Mouse (Mus musculus): Measurements from ENCODE around the gene Gm10277. TPM values are rescaled to one million over a fixed set of nuclear protein-coding genes. Genes with fewer than 3 reads are reported as not detected.

The Gm10277 gene
- total RNA-seq, 2 experiments from 2014 or later = not detected

Other genes with a start within 250 kb of the Gm10277 start
- 10 to 100 TPM; 47.6 to 51.3 TPM for gene Taok1, start 179.9 kb downstream of the Gm10277 start, total RNA-seq (2021)
- 10 to 100 TPM; 71.1 to 98.0 TPM for gene Nufip2, start 101.6 kb downstream of the Gm10277 start, total RNA-seq (2021)
- gene Cryba1, start 62.5 kb downstream of the Gm10277 start, total RNA-seq (2021) = not detected
- gene Myo18a, start 24.5 kb downstream of the Gm10277 start, total RNA-seq (2021) = 10 to 100 TPM; 45.9 to 56.8 TPM
- gene Pipox, start 106.3 kb upstream of the Gm10277 start, total RNA-seq (2021) = 1 to 10 TPM in 1 of 2 experiments, under 1 TPM in 1; 0.26 to 2.4 TPM
- gene Sez6, start 143.1 kb upstream of the Gm10277 start, total RNA-seq (2021) = 1 to 10 TPM; 2.1 to 2.4 TPM
- gene Phf12, start 195.0 kb upstream of the Gm10277 start, total RNA-seq (2021) = 10 to 100 TPM; 42.3 to 51.8 TPM
- gene Dhrs13, start 244.5 kb upstream of the Gm10277 start, total RNA-seq (2021) = 10 to 100 TPM in 1 of 2 experiments, 1 to 10 TPM in 1; 8.4 to 10.1 TPM

Measured in adrenal gland, adult 18-20 months (tissue).